Mouse (Mus musculus) kidney, adult 10 weeks (tissue): ENCODE results near the gene Atp6v1g3. TPM values are rescaled to one million over a fixed set of nuclear protein-coding genes. Genes with fewer than 3 reads are reported as not detected.

Experiments
- polyA plus RNA-seq: library from polyadenylated mRNA; stranded (reverse); fragments of 350-450 nt; fragmentation: Illumina TruSeq; extraction: RNeasy Lipid Tissue Mini Kit (QIAGEN cat#74804); gene quantifications from one replicate; pipeline ENCODE4 v1.2.3, GENCODE M21; 2014; ENCODE audit warnings: low read depth, low replicate concordance

Atp6v1g3 gene
- polyA plus RNA-seq, result 78.6 TPM

GRCm38 (mm10) chr1:138273438-138273837 lies at the start of gene Atp6v1g3:
Gene Atp6v1g3, plus strand, starts transcription at chr1:138273738.

Other genes starting within 250 kb of the Atp6v1g3 start
- 10.8 TPM for gene Ptprc, start 98.0 kb upstream of the Atp6v1g3 start, polyA plus RNA-seq